Mouse (Mus musculus): ENCODE data around the gene Rpl23.
"Not testable (repeated sequence)": the region's sequence is repeated elsewhere in the genome, so short reads cannot be mapped to it uniquely, and the experiment has no call there.

Rpl23 gene

GRCm38 (mm10) chr11:97769704-97770103 is 12.5 kb downstream of the Rpl23 start:
- CTCF ChIA-PET, result interaction anchor here (0.7 kb wide), 1 partner anchor 16 kb away, joined by 4 read pairs; no protein-coding TSS in a partner anchor

GRCm38 (mm10) chr11:97766154-97766881 is 15.9 kb downstream of the Rpl23 start, which contains the start of gene Cwc25:
Cwc25 (minus strand) TSS chr11:97766556.
- CTCF ChIA-PET, result interaction anchor here (0.6 kb wide), 2 partner anchors 16 to 56 kb away, joined by 3 read pairs; no protein-coding TSS in a partner anchor

- CTCF ChIA-PET, result no interaction called here
Measured at GRCm38 (mm10) chr11:97761638-97762037, 20.6 kb downstream of the Rpl23 start.

- CTCF ChIA-PET, result interaction anchor here (0.6 to 0.9 kb wide), 2 partner anchors 74 to 429 kb away, joined by 3 to 4 read pairs; no protein-coding TSS in a partner anchor
Measured at GRCm38 (mm10) chr11:97758942-97759341, 23.3 kb downstream of the Rpl23 start.

- CTCF ChIA-PET, result no interaction called here
Measured at GRCm38 (mm10) chr11:97758125-97758524, 24.1 kb downstream of the Rpl23 start.

- CTCF ChIA-PET, result no interaction called here
Measured at GRCm38 (mm10) chr11:97753277-97753676, 29.0 kb downstream of the Rpl23 start.

- CTCF ChIA-PET, result no interaction called here
Measured at GRCm38 (mm10) chr11:97748496-97748895, 33.7 kb downstream of the Rpl23 start.

- CTCF ChIA-PET, result no interaction called here
Measured at GRCm38 (mm10) chr11:97747773-97748172, 34.5 kb downstream of the Rpl23 start.

- CTCF ChIA-PET, result no interaction called here
Measured at GRCm38 (mm10) chr11:97745331-97745721, 36.9 kb downstream of the Rpl23 start.

GRCm38 (mm10) chr11:97744718-97745330 is 37.4 kb downstream of the Rpl23 start:
- CTCF ChIA-PET, result no interaction called here

GRCm38 (mm10) chr11:97744063-97744717 is 38.0 kb downstream of the Rpl23 start, which contains the start of gene Pip4k2b:
Pip4k2b (minus strand) TSS chr11:97744704.
- CTCF ChIA-PET, result interaction anchor here (0.6 kb wide), 1 partner anchor 396 kb away, joined by 3 read pairs; no protein-coding TSS in a partner anchor

GRCm38 (mm10) chr11:97743423-97743822 is 38.8 kb downstream of the Rpl23 start:
- CTCF ChIA-PET, result no interaction called here

GRCm38 (mm10) chr11:97742591-97742990 is 39.6 kb downstream of the Rpl23 start:
- CTCF ChIA-PET, result no interaction called here

- CTCF ChIA-PET, result interaction anchor here (0.6 kb wide), 1 partner anchor 939 kb away, joined by 3 read pairs; no protein-coding TSS in a partner anchor
Measured at GRCm38 (mm10) chr11:97742157-97742556, 40.1 kb downstream of the Rpl23 start.

GRCm38 (mm10) chr11:97740190-97740589 is 42.0 kb downstream of the Rpl23 start:
- CTCF ChIA-PET, result no interaction called here

GRCm38 (mm10) chr11:97739155-97739554 is 43.1 kb downstream of the Rpl23 start:
- CTCF ChIA-PET, result no interaction called here

GRCm38 (mm10) chr11:97738703-97739102 is 43.5 kb downstream of the Rpl23 start:
- CTCF ChIA-PET, result no interaction called here

- CTCF ChIA-PET, result interaction anchor here (0.6 kb wide), 1 partner anchor 22 kb away, joined by 5 read pairs; no protein-coding TSS in a partner anchor
Measured at GRCm38 (mm10) chr11:97737600-97737999, 44.6 kb downstream of the Rpl23 start.

GRCm38 (mm10) chr11:97736645-97737044 is 45.6 kb downstream of the Rpl23 start:
- CTCF ChIA-PET, result no interaction called here

- CTCF ChIA-PET, result not testable (repeated sequence)
Measured at GRCm38 (mm10) chr11:97734810-97735209, 47.4 kb downstream of the Rpl23 start.

GRCm38 (mm10) chr11:97733689-97734088 is 48.5 kb downstream of the Rpl23 start:
- CTCF ChIA-PET, result interaction anchor here (0.7 kb wide), 1 partner anchor 58 kb away, joined by 4 read pairs; no protein-coding TSS in a partner anchor

GRCm38 (mm10) chr11:97728730-97729129 is 53.5 kb downstream of the Rpl23 start:
- CTCF ChIA-PET, result no interaction called here
